Mouse (Mus musculus): Measurements from ENCODE around the gene Aass.
"Not testable (repeated sequence)": the region's sequence is repeated elsewhere in the genome, so short reads cannot be mapped to it uniquely, and the experiment has no call there.

The Aass gene

GRCm38 (mm10) chr6:23132573-23133181 lies at the start of gene Aass:
Gene Aass (minus strand): TSS chr6:23132986.
- DNase-seq (ENCODE audit: low spot score): peak; percentile 2

GRCm38 (mm10) chr6:23180096-23180495 lies 47.3 kb upstream of the Aass start:
- DNase-seq (ENCODE audit: low spot score): peak; percentile 4

GRCm38 (mm10) chr6:23163824-23164223 lies 31.0 kb upstream of the Aass start:
- not testable (repeated sequence) for DNase-seq (ENCODE audit: low spot score)

DNA sequence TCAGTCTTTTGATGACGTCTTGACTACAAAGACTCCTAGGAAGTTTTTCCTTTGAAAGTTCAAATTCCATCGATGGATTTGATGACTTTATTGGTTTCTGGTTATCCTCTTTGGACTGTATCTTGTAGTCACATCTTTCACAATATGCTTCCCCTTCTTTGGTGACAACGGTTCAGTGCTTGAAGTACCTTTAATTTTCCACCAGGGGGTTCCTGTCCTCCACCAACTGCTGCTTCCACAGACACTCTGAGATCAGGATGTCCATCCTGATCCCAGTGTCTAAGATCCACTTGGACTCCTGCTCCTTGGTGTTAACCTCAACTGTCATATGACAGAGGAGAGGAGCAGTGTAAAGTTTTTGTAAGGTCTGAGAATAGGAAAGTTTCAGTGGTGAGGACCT lies 23.6 kb upstream of the Aass start:
- DNase-seq (ENCODE audit: low spot score): not testable (repeated sequence)

GRCm38 (mm10) chr6:23153112-23153511 lies 20.3 kb upstream of the Aass start:
- DNase-seq (ENCODE audit: low spot score): no peak

- no peak for DNase-seq (ENCODE audit: low spot score)
Measured at GRCm38 (mm10) chr6:23147221-23147620, 14.4 kb upstream of the Aass start.

- no peak for DNase-seq (ENCODE audit: low spot score)
Measured at GRCm38 (mm10) chr6:23143980-23144379, 11.2 kb upstream of the Aass start.

DNA sequence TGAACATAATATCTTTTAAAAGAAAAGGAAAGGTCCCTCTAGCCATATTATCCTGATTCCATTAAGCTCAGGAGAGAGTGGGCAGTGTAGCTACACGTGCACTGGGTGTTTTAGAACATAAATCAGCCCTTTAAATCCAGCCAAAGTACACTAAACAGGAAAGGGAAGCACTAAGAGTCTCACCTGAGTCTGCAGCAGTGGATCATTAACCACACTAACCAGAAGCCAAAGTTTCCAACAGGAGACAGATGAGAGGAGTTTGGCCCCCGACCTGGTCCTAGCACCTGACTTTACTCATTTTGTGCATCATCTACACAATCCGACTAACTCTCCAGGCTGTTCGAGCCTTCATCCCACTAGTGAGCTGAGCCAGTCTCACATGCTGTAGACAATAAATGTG lies 1.8 kb downstream of the Aass start:
- no peak for DNase-seq (ENCODE audit: low spot score)

DNA sequence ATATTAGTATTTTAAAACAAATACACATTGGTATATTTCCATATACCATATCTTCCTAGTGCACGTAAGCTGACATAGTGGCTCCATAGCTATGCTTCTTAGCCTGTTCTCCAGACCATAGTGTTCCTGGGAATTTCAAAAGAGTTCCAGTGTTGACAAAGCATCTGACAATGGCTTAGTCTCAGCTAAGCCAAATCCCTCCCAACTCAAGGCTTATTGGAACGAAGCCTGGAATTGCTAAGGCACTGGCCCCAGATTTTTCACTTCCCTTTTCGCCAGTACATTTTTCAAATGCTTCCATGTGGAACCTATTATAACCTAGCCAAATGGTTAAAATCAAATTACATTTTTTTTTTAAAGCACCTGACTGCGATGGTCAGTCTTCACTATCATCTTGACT lies 3.6 kb downstream of the Aass start:
- no peak for DNase-seq (ENCODE audit: low spot score)

- DNase-seq (ENCODE audit: low spot score): no peak
Measured at GRCm38 (mm10) chr6:23126706-23127105, 6.1 kb downstream of the Aass start.

GRCm38 (mm10) chr6:23125831-23126230 lies 7.0 kb downstream of the Aass start:
- DNase-seq (ENCODE audit: low spot score): no peak

GRCm38 (mm10) chr6:23124823-23125222 lies 8.0 kb downstream of the Aass start:
- DNase-seq (ENCODE audit: low spot score): no peak

GRCm38 (mm10) chr6:23122934-23123333 lies 9.9 kb downstream of the Aass start:
- DNase-seq (ENCODE audit: low spot score): no peak

DNA sequence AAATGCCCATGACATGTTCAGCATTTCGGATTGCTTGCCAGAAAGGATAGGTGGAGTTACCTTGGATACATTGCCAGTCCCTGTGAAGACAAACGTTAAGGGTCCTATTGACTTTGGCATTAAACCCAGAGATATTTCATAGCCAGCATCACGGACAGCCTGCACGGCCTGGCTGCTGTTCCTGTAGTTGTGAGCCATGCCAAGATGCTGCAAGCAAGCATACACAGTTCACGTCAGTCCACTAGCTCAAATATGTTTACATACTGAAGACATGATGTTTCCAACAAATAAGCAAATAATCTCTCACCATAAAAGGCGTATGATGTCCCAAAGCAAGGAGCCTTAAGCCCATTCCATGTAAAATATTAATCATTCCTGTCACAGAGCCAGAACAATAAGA lies 18.0 kb downstream of the Aass start:
- DNase-seq (ENCODE audit: low spot score): no peak

DNA sequence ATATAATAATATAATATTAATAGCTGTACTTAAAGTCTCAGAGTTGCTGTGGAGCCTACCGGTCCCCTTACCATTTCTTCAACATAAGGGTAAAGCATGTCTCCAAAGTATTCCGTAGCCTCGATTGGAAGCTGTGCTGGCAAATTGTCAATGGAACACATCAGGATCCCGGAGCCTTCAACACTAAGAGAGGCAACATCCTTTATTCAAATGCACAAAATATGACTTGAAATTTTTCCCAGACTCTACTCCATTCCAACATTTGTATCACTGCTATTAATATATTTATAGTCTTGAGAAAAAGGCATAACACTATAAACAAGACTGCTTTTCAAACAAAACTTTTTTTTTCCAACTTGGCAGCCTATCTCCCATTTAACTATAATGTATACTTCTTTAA lies 25.7 kb downstream of the Aass start:
- no peak for DNase-seq (ENCODE audit: low spot score)

- DNase-seq (ENCODE audit: low spot score): no peak
Measured at GRCm38 (mm10) chr6:23106373-23106772, 26.4 kb downstream of the Aass start.

- DNase-seq (ENCODE audit: low spot score): not testable (repeated sequence)
Measured at GRCm38 (mm10) chr6:23090346-23091055, 42.3 kb downstream of the Aass start.

DNA sequence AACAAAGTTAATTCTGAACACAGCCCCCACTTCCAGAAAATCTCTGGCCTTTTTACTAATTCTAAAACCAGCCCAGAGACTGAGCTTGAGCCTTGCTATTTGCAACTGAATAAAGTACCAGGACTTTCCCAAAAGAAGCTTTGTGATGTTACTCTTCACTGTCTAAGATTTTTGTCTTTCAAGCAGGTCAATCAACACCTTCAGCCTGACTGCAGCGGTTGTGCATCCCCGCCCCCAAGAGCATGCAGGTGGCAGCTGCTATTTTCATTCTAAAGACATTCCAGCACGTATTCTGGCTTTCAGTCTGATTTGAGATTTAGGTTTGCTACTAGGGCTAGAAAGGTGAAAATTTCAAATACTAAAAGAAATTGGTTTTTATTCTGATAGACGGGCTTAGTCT lies 43.5 kb downstream of the Aass start:
- not testable (repeated sequence) for DNase-seq (ENCODE audit: low spot score)

DNA sequence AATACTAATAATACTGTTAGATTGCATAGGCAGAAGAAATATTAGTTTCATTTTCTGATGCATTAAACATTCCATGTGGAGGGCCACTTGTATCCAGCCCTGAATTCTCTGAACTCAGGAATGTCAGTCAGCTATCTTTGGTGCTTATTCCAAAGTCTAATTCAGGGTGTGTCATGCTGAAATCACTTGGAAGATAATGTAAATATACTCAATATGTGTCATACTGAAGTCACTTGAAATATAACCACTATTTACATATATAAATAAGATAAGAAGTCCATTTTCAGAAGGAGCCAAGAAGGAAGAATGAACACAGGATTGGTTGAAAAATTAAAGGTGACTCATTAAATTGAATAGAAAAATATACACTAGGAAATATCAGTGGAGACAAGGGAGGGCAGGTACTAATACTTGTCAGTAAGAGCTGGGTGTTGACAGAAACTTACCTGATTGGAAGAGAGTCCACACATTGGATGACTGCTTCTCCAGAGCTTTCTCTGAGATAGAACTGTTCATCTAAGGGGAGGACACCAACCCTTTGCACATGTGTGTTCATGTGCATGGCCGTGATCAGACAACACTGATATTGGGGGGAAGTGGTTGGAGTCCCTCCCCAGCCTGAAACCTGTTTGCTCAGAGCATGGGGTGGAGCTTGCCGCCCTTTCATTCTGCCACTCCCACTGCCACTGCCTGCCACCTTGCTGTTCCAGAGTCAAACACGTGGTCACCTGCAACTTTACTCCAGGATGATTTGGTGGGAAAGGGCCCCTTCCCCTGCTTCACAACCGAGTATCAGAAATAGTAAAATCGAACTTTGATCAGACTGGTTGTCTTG lies 48.0 kb downstream of the Aass start:
- no peak for DNase-seq (ENCODE audit: low spot score)

- DNase-seq (ENCODE audit: low spot score): no peak
Measured at GRCm38 (mm10) chr6:23079991-23080680, 52.6 kb downstream of the Aass start.

GRCm38 (mm10) chr6:23078273-23078672 lies 54.5 kb downstream of the Aass start:
- no peak for DNase-seq (ENCODE audit: low spot score)

- no peak for DNase-seq (ENCODE audit: low spot score)
Measured at GRCm38 (mm10) chr6:23076060-23076459, 56.7 kb downstream of the Aass start.

Measured in left cerebral cortex, adult 11 months (tissue).